Mouse (Mus musculus) gastrocnemius, adult 18-20 months (tissue): ENCODE results near the gene Eid2b. TPM values are rescaled to one million over a fixed set of nuclear protein-coding genes. Genes with fewer than 3 reads are reported as not detected.
"Not testable (repeated sequence)": the region's sequence is repeated elsewhere in the genome, so short reads cannot be mapped to it uniquely, and the experiment has no call there.

Source experiments
- DNase-seq: peaks from one replicate; pipeline ENCODE4 v3.0.0; 2021; ENCODE audit warnings: low spot score
- long read RNA-seq, 2 experiments: library from polyadenylated mRNA; stranded (forward); transcript quantifications; one replicate each; pipeline ENCODE4 v2.0.0; 2021
- total RNA-seq, 2 experiments: library from RNA; stranded (reverse); gene quantifications; 2 replicates each; pipeline ENCODE4 v1.2.3; 2021

Gene Eid2b
- total RNA-seq = 1 to 10 TPM; 6.3 to 6.9 TPM
- long read RNA-seq, experiment 1, transcript Eid2b-201 (1 exons, 1,751 nt) = major isoform, 11 of 11 reads
- long read RNA-seq, experiment 1, partial matches to known transcripts = 0 of 11 reads
- long read RNA-seq, experiment 1, other reads (novel, unspliced or antisense) = 0 of 11 reads
- long read RNA-seq, experiment 2, transcript Eid2b-201 (1 exons, 1,751 nt) = major isoform, 7 of 7 reads
- long read RNA-seq, experiment 2, partial matches to known transcripts = 0 of 7 reads
- long read RNA-seq, experiment 2, other reads (novel, unspliced or antisense) = 0 of 7 reads

GRCm38 (mm10) chr7:28277615-28278278 lies at the start of gene Eid2b:
Gene Eid2b (plus strand): TSS chr7:28277739.
- peak; percentile 94 for DNase-seq

DNA sequence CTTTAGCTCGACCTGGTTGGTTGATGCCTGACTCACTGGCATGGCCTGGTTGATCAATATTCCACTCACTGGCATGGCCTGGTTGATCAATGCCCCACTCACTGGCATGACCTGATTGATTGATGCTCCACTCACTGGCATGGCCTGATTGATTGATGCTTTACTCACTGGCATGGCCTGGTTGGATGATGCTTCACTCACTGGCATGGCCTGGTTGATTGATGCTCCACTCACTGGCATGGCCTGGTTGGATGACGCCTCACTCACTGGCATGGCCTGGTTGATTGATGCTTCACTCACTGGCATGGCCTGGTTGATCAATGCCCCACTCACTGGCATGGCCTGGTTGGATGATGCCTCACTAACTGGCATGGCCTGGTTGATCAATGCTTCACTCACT lies 33.6 kb upstream of the Eid2b start:
- DNase-seq = not testable (repeated sequence)

DNA sequence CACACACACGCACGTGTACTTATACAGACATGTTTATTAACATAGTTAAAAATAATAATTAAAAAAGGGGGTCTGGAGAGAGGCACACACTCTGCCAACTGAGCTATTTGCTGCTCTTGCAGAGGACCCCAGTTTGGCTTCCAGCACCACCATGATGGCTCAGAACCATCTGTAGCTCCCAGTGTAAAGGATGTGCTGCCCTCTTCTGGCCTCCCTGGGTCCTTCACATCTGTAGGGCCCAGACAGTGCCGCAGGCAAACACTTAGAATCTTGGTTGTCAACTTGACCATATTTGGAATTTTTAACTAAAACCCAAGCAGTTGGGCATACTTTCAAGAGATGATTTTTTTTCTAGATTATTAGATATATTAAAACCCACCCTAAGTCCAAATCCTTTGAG lies 28.6 kb upstream of the Eid2b start:
- DNase-seq = no peak

GRCm38 (mm10) chr7:28251976-28252375 lies 25.6 kb upstream of the Eid2b start:
- no peak for DNase-seq

DNA sequence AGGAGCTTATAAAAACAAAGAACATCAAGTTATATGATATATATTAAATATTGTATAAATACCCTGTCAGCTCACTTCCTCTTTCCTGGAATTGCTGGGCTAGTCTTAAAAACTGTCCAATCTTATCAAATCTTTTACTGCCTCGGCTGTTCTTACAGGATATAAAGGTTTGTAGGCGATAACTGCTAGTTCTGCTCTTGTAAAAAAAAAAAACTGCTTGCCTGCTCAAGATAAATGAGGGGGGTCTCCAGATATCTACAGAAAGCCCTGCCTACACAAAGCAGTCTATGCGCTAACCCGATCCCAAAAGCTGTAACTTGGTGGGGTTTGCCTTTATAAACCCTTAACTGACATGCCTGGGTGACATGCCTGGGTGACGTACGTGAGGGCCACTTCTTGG lies 22.9 kb upstream of the Eid2b start:
- DNase-seq = no peak

DNA sequence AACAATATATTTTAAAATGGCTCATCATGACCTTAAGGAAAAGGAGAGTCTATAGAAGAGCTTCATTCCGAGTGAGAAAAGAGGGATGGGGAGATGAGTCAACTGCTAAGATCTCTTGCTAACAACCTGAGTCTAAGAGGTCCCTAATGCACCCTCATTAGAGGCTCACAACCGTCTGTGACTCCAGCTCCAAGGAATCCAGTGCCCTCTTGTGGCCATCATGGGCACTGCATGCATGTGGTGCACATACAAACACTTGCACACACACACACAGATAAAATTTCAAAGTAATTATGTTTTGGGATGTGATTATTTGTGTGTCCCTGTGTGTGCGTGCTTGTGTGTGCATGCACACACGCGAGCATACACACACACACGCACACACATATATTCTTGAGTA lies 22.1 kb upstream of the Eid2b start:
- no peak for DNase-seq

DNA sequence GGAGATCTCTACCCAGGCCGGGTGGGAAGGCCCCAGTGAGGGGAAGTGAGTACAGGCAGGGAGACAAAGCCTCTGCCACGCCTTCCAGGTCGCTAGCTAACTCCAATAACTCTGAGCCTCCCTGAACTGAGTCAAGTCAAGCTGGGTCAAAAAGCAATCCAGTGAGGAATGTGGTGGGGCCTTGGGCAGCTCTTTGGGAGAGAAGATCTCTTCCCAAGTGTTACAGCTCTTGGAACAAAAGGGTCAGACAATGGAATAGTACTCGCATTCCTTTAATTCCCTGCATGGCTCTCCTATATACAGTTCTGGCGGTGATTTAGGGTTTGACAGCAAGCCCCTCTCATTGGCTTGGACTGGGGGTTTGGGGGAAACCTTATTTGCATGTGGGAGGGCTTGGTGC lies 14.7 kb upstream of the Eid2b start:
- no peak for DNase-seq

DNA sequence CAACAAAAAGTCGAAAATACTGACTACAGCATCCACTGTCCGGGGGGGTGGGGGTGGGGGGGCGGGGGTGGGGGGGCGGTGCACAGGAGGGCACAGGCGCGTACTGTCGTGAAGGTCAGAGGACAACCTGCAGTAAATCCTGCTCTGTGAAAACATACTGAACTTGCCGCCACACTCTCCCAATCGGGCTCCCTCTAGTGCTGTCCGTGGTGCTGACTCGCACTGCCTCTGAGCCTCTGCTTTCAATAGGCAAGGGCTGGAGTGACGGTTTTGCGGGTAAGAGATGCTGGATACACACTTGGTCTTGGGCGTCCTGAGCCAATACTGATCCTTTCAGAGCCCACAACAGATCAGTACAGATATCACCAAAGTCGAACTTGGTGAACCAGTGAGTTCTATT lies 13.8 kb upstream of the Eid2b start:
- peak; percentile 44 for DNase-seq

- DNase-seq = no peak
These were observed 12.1 kb upstream of the Eid2b start for GRCm38 (mm10) chr7:28265391-28265790.

GRCm38 (mm10) chr7:28267129-28268041 lies 10.2 kb upstream of the Eid2b start, which contains the start of gene Eid2:
Gene Eid2 (plus strand): TSS chr7:28267881.
- peak; percentile 60 for DNase-seq

DNA sequence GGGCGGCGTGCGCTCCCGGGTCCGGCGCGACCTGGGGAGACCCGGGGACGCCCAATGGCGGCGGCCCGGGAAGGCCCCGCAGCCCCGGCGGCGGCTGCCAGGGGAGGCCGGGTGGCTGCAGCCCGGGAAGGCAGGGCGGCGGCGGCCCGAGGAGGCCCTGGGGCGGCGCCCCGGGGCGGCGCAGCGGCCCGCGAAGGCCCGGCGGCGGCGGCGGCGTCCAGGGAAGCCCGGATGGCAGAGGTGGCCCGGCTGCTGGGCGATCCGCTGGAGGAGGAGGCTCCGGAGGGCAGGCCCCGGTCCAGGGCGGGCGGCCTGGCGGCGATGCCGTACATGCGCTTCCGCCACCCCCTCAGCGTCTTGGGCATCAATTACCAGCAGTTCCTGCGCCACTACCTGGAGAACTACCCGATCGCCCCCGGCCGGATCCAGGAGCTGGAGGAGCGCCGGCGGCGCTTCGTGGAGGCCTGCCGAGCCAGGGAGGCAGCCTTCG lies 9.5 kb upstream of the Eid2b start:
- peak; percentile 28 for DNase-seq

DNA sequence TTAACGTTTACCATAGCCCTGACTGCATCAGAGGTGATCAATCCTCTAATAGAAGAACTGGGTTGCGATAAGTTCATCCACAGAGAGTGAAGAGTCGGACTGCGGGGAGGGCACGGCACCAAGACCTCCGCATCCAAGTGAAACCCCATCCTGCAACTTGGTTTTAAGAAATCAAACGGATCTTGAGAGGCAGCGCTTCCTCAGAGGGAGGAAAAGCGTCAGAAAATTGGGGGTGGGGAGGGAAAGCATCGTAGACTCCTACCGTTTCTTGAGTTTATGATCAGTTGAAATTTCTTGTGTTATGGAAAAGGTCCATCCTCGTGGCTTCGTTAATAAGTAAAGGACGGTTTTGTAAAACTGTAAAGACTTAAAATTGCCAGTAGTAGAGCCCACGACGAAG lies 9.0 kb upstream of the Eid2b start:
- DNase-seq = no peak

DNA sequence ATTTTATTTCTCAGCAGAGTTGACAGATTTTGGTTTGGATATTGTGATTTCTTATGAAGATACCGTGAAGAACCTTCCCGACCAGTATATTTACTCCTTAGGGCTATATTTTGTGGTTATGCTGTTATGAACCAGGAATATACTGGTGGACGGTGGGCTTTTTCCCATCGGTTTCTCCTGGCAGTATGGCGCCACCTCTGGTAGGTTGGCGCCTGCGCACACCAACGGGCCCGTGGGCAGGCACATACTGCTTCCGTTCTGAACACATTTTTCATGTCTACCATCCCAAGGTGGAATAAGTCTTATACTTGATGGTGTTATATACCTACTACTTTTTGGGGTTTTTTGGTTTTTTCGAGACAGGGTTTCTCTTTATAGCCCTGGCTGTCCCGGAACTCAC lies 8.2 kb upstream of the Eid2b start:
- no peak for DNase-seq

GRCm38 (mm10) chr7:28271761-28272160 lies 5.8 kb upstream of the Eid2b start:
- no peak for DNase-seq

GRCm38 (mm10) chr7:28277237-28277614 lies 313 bp upstream of the Eid2b start:
- DNase-seq = no peak

GRCm38 (mm10) chr7:28278279-28278652 lies 727 bp downstream of the Eid2b start:
- DNase-seq = no peak

- no peak for DNase-seq
These were observed 3.1 kb downstream of the Eid2b start for GRCm38 (mm10) chr7:28280630-28281029.

DNA sequence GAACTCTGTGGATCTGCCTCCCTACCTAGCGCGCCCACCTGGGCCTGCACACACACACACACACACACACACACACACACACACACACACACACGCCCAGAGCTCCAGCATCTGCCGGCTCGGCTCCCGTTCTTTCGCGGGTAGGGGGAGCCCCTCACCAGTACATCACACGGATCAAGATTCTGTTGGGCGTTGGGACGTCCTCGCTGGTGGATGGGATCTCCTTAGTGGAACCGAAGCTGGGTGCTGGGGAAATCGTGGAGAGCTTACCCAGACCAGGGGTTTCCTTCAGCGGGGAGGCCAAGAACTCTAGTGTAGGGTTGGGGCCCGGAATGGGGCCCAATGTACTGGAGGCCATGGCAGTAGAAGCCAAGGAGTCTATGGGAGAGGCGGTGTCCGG lies 12.6 kb downstream of the Eid2b start:
- no peak for DNase-seq

- DNase-seq = no peak
These were observed 13.4 kb downstream of the Eid2b start, which contains the start of gene Selenov for GRCm38 (mm10) chr7:28290638-28291590. Gene Selenov (minus strand): TSS chr7:28291186.

- peak; percentile 30 for DNase-seq
These were observed 16.9 kb downstream of the Eid2b start for GRCm38 (mm10) chr7:28294481-28294880.
